Mouse (Mus musculus) lung, embryonic 16.5 days (tissue): ENCODE measurements around the gene Mef2c. TPM values are rescaled to one million over a fixed set of nuclear protein-coding genes. Genes with fewer than 3 reads are reported as not detected.

Experiments used
- ATAC-seq: fragments of 200-750 bp; cut with Nextera tagmentation; 2 replicates; pipeline ENCODE4 v1.8.0; 2017; ENCODE audit warnings: low read depth, mild to moderate bottlenecking, moderate library complexity
- H3K27ac ChIP-seq: fragments of 300-500 bp; sonication (generic); 2 replicates; pipeline ENCODE4 v1.5.1; 2014; ENCODE audit warnings: mild to moderate bottlenecking, control low read depth, low read length
- H3K27me3 ChIP-seq: fragments of 300-500 bp; sonication (generic); 2 replicates; pipeline ENCODE4 v1.6.1; 2014; ENCODE audit warnings: low read depth, low read length, mixed read lengths; ENCODE audit not compliant: control insufficient read depth, insufficient read depth
- H3K36me3 ChIP-seq: fragments of 300-500 bp; sonication (generic); 2 replicates; pipeline ENCODE4 v1.6.1; 2014; ENCODE audit warnings: low read length; ENCODE audit not compliant: control insufficient read depth, insufficient read depth
- H3K4me1 ChIP-seq: fragments of 300-500 bp; sonication (generic); replicated peaks from 2 replicates; pipeline ENCODE4 v1.6.1; 2014; ENCODE audit warnings: low read length, mixed read lengths; ENCODE audit not compliant: control insufficient read depth, insufficient read depth
- H3K4me2 ChIP-seq: fragments of 300-500 bp; sonication (generic); 2 replicates; pipeline ENCODE4 v1.6.1; 2014; ENCODE audit warnings: low read depth, low read length, control low read depth
- H3K4me3 ChIP-seq: fragments of 300-500 bp; sonication (generic); 2 replicates; pipeline ENCODE4 v1.5.1; 2014; ENCODE audit warnings: mild to moderate bottlenecking, low read length, control low read depth
- H3K9ac ChIP-seq: fragments of 300-500 bp; sonication (generic); 2 replicates; pipeline ENCODE4 v1.6.1; 2014; ENCODE audit warnings: low read length, control low read depth
- H3K9me3 ChIP-seq: fragments of 300-500 bp; sonication (generic); 2 replicates; pipeline ENCODE4 v1.6.1; 2016; ENCODE audit warnings: low read length; ENCODE audit not compliant: control insufficient read depth
- WGBS: fragments of 180-500 bp; shearing (Covaris S2); extraction: QIAGEN DNeasy Blood & Tissue Kit; methylation state at CpG from one replicate; pipeline ENCODE4 v1.1.7; 2014; 5-methylcytosine and 5-hydroxymethylcytosine counted together
- polyA plus RNA-seq: library from polyadenylated mRNA; unstranded; fragments of >200 nt; fragmentation: Nextera tagmentation; extraction: Ambion mirVana; gene quantifications from 2 replicates; pipeline ENCODE4 v1.2.1, GENCODE M21; 2015

Mef2c gene
- polyA plus RNA-seq, 1 experiment from 2014 or later, result 67.2 TPM

GRCm38 (mm10) chr13:83573327-83573726, 69.5 kb downstream of the Mef2c start:
- Histone ChIP-seq H3K4me3 (no peak overlapping the region), H3K4me1 (peaks cover 3% of the 10 kb centered on the region), H3K4me2 (no peak overlapping the region), H3K9me3 (no peaks in the 10 kb centered on the region), H3K36me3 (no peaks in the 10 kb centered on the region), H3K27me3 (no peaks in the 10 kb centered on the region), H3K9ac (no peak overlapping the region), H3K27ac (no peak overlapping the region)
- WGBS, result 57% methylated on average over 4 of the region's 4 CpGs
- ATAC-seq, result no peak

GRCm38 (mm10) chr13:83573855-83574583, 70.2 kb downstream of the Mef2c start:
- 44% methylated on average over 8 of the region's 8 CpGs for WGBS
- Histone ChIP-seq H3K4me1 (peaks cover 3% of the 10 kb centered on the region), H3K9me3 (no peaks in the 10 kb centered on the region), H3K9ac (no peak overlapping the region), H3K4me2 (peak overlapping the region; percentile 14; the same call in 1 of the 2 replicates), H3K36me3 (no peaks in the 10 kb centered on the region), H3K27ac (no peak overlapping the region), H3K4me3 (no peak overlapping the region), H3K27me3 (no peaks in the 10 kb centered on the region)
- ATAC-seq, result peak; percentile 56; the same call in 1 of the 2 replicates

DNA sequence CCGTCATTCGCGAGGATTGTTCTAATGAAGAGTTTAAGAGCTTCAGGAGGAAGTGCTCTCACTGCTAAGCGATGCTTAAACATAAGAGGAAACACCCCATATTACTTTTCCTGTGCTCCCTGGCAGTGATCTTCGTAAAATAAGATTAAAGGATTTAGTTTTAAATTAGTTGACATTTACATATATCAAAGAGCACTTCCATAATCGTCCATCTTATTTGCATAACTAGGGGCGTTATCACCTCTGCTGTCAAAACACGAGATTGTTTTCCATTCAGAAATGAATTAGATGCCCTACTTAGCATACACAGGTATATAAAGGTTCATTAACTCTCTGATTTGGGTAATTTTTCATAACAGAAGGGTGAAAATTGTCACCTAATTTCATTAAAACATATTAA, 71.0 kb downstream of the Mef2c start:
- no peak overlapping the region; the same call in 1 of the 2 replicates for H3K4me2 ChIP-seq
- no peak overlapping the region for H3K4me3 ChIP-seq
- peaks cover 3% of the 10 kb centered on the region for H3K4me1 ChIP-seq
- no peak overlapping the region for H3K9ac ChIP-seq
- no peaks in the 10 kb centered on the region for H3K36me3 ChIP-seq
- 60% methylated on average over 8 of the region's 8 CpGs for WGBS
- H3K27me3 ChIP-seq, result no peaks in the 10 kb centered on the region
- H3K27ac ChIP-seq, result no peak overlapping the region
- H3K9me3 ChIP-seq, result no peaks in the 10 kb centered on the region
- ATAC-seq, result no peak

DNA sequence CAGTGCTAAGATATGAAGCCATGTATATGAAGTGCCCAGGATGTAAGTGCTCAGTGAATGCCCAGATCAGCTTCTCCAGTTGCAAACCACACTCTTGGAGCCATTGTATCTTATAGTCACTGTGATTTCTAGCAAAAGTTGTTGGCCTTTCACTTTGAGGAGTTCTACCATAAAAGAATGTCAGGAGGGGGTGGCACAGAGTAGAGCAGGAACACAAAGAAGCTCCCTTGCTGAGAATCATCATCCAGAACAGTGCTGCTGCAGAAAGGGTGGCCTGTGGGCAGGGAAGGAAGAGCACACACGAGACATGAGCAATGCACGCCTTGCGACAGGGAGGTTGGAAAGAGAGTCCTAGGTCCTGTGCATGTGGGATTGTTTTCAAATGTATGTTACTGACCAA, 75.6 kb downstream of the Mef2c start:
- Histone ChIP-seq H3K4me3 (no peak overlapping the region), H3K4me2 (no peak overlapping the region), H3K9me3 (no peaks in the 10 kb centered on the region), H3K9ac (no peak overlapping the region), H3K27ac (no peak overlapping the region), H3K4me1 (no peaks in the 10 kb centered on the region), H3K36me3 (no peaks in the 10 kb centered on the region), H3K27me3 (no peaks in the 10 kb centered on the region)
- 89% methylated on average over 3 of the region's 3 CpGs for WGBS
- ATAC-seq, result no peak

- no peak overlapping the region for H3K9ac ChIP-seq
- 76% methylated on average over 5 of the region's 5 CpGs for WGBS
- H3K4me1 ChIP-seq, result no peaks in the 10 kb centered on the region
- no peak overlapping the region for H3K4me3 ChIP-seq
- H3K4me2 ChIP-seq, result no peak overlapping the region
- H3K36me3 ChIP-seq, result no peaks in the 10 kb centered on the region
- no peaks in the 10 kb centered on the region for H3K9me3 ChIP-seq
- no peaks in the 10 kb centered on the region for H3K27me3 ChIP-seq
- no peak for ATAC-seq
- no peak overlapping the region for H3K27ac ChIP-seq
Observed at GRCm38 (mm10) chr13:83580856-83581255, 77.0 kb downstream of the Mef2c start.

DNA sequence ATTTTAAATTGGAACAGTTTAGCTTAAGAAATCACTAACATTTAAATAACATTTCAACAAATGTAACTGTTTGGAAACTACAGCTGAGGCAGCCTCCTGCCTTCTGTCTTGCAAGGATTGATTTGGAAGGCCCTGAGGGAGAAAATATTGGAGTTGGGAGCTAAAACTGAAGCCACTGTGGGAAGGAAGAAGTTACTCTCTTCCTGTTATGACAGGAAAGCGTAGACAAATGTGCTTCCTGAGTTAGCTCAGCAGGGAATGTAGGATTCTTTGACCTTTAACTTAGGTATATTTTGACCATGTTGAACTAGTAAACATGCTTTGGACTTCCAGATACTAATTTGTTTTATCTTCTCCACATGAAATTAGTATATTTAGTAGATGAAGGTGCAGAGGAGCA, 78.7 kb downstream of the Mef2c start:
- H3K27me3 ChIP-seq, result no peaks in the 10 kb centered on the region
- no peaks in the 10 kb centered on the region for H3K4me1 ChIP-seq
- H3K27ac ChIP-seq, result no peak overlapping the region
- no peaks in the 10 kb centered on the region for H3K9me3 ChIP-seq
- no peak overlapping the region for H3K4me2 ChIP-seq
- no peak for ATAC-seq
- no peaks in the 10 kb centered on the region for H3K36me3 ChIP-seq
- 83% methylated on average over 1 of the region's 1 CpGs for WGBS
- H3K4me3 ChIP-seq, result no peak overlapping the region
- H3K9ac ChIP-seq, result no peak overlapping the region

- H3K27me3 ChIP-seq, result no peaks in the 10 kb centered on the region
- no peak overlapping the region for H3K9ac ChIP-seq
- ATAC-seq, result no peak
- no peak overlapping the region for H3K27ac ChIP-seq
- H3K4me1 ChIP-seq, result no peaks in the 10 kb centered on the region
- no peaks in the 10 kb centered on the region for H3K9me3 ChIP-seq
- H3K36me3 ChIP-seq, result no peaks in the 10 kb centered on the region
- no peak overlapping the region for H3K4me3 ChIP-seq
- 81% methylated on average over 4 of the region's 4 CpGs for WGBS
- no peak overlapping the region for H3K4me2 ChIP-seq
Observed at GRCm38 (mm10) chr13:83583881-83584280, 80.0 kb downstream of the Mef2c start.

DNA sequence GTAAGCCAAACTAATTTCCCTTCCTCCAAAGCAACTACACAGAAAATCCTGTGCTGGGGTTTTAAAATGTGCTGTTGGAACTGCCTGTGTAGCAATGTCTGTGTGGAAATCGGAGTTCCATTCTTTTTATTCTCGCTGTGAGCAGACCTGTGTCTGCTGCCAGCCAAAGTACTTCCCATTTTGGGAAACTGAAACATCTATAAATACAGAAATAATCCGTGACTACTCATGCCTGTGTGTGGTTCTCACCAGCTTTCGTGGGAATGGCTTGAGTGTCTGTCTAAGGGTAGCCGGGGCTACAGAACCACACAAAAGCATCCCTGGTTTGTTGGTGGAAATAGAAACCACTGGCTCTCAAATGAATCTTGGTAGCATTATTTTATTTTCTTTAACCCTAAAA, 81.5 kb downstream of the Mef2c start:
- Histone ChIP-seq H3K36me3 (no peaks in the 10 kb centered on the region), H3K9ac (no peak overlapping the region), H3K4me3 (no peak overlapping the region), H3K4me2 (no peak overlapping the region), H3K27ac (no peak overlapping the region), H3K4me1 (no peaks in the 10 kb centered on the region), H3K27me3 (no peaks in the 10 kb centered on the region), H3K9me3 (no peaks in the 10 kb centered on the region)
- no peak for ATAC-seq
- WGBS, result 80% methylated on average over 5 of the region's 5 CpGs

DNA sequence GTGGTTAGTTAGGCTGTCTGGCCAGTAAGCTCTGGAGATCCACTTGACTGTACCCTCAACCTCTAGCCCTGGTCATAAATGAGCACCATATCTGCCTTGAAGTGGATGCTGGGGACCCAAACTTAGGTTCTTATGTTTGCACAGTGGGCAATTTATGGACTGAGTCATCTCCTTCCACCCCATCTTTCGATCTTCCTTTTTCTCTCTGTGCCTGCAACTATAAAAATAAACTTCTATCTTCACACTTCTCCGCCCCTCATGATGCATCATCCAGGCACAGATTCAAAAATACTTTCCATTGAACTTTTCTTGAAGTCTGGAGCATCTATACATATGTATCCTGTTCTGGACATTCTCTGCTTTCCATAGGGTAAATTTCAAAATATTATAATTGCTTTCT, 84.4 kb downstream of the Mef2c start:
- 58% methylated on average over 2 of the region's 2 CpGs for WGBS
- no peak overlapping the region for H3K27ac ChIP-seq
- H3K9ac ChIP-seq, result no peak overlapping the region
- H3K4me3 ChIP-seq, result no peak overlapping the region
- H3K4me2 ChIP-seq, result no peak overlapping the region
- ATAC-seq, result no peak
- H3K36me3 ChIP-seq, result no peaks in the 10 kb centered on the region
- no peaks in the 10 kb centered on the region for H3K9me3 ChIP-seq
- no peaks in the 10 kb centered on the region for H3K4me1 ChIP-seq
- no peaks in the 10 kb centered on the region for H3K27me3 ChIP-seq

DNA sequence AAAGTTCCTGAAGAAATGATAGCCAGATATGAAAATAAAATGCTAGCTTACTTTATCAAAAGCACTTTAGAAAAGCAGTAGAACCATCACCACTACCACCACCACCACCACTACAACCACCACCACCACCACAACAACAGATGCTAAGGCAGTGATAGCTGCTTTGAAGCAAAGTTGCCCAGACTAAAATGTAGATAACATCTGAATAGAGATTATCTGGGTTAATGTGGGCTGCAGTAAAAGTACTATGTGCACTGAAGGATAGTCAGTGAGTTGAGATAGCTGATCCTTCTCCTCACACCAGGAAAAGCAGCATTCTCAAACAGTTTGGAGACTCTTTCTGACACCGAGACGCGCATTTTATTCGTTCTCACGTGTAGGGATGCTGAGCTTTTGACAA, 87.1 kb downstream of the Mef2c start:
- no peaks in the 10 kb centered on the region for H3K27me3 ChIP-seq

More for the DNA sequence above, 87.1 kb downstream of the Mef2c start:
- H3K4me2 ChIP-seq, result no peak overlapping the region
- no peak overlapping the region for H3K9ac ChIP-seq
- H3K4me1 ChIP-seq, result no peaks in the 10 kb centered on the region
- no peaks in the 10 kb centered on the region for H3K36me3 ChIP-seq
- H3K4me3 ChIP-seq, result no peak overlapping the region
- ATAC-seq, result no peak
- no peak overlapping the region for H3K27ac ChIP-seq
- 90% methylated on average over 5 of the region's 5 CpGs for whole genome bisulfite sequencing
- H3K9me3 ChIP-seq, result no peaks in the 10 kb centered on the region
